12 mouse cellular contexts compared by ENCODE assay signal in the genomic region with DNA sequence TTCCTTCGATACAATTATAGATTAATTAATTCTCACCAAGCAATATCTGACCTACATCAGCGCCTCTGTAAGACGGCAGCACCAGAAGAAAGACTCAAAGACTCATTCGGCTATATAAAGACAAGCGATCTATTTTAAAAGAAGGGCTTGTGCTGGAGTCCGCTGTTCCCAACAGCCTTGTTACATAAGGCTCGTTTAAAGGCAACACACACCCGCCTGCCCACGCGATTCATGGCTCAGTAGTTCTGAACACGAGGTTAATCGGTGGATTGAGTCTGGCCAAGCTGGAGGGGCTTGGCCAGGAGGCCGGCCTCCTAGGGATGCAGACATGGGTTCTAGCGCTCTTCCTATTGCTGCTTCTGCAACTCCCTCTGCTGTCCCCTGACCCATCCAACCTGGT.
DNase-seq lines count a peak whose midpoint lies in the region; ATAC-seq and TF ChIP-seq lines count a peak whose summit lies in the region.
"Had no signal": no experiment of that assay in that cellular context is flagged by ENCODE, and none has a peak within 500 bp of the region (broad histone marks: within the 10 kb centered on the region; RNA-seq: fewer than 3 reads in every experiment).

No protein-coding gene starts in this region.

- no peaks in the 10 kb centered on the region for H3K27me3 ChIP-seq in neural tube, embryonic 15.5 days (replicated peaks)

- 49% methylated on average over 14 of the region's 14 CpGs for WGBS in neural tube, embryonic 15.5 days

- H3K4me3 ChIP-seq in layer of hippocampus, adult 2 months: no peak overlapping the region; the same call in 1 of the 2 replicates
- H3K4me3 ChIP-seq in neural tube, embryonic 15.5 days (replicated peaks): no peak overlapping the region
- H3K4me3 ChIP-seq: heart, embryonic 13.5 days; myocyte had no signal

- no peak for ATAC-seq in neural tube, embryonic 15.5 days (ENCODE audit: low FRiP score)

- intact Hi-C loops in left cerebral cortex, postnatal 4 days (cut with DNase I): no loop called here

- H3K27ac ChIP-seq in layer of hippocampus, adult 2 months: peak overlapping the region; percentile 91
- no peak overlapping the region for H3K27ac ChIP-seq in neural tube, embryonic 15.5 days (replicated peaks)
- H3K27ac ChIP-seq: heart, embryonic 13.5 days; kidney, postnatal 0 days had no signal

- 0 out of 2 replicates have a peak, but pooled peaks have one; percentile 3 for TF ChIP-seq CTCF in layer of hippocampus, adult 2 months (conservative IDR thresholded peaks at IDR 0.05)

- no peak overlapping the region for H3K4me2 ChIP-seq in neural tube, embryonic 15.5 days
- H3K4me2 ChIP-seq: heart, embryonic 13.5 days; lung, embryonic 14.5 days had no signal

- no peaks in the 10 kb centered on the region for H3K9me3 ChIP-seq in neural tube, embryonic 15.5 days (replicated peaks)
- H3K9me3 ChIP-seq: heart, embryonic 13.5 days had no signal

- H3K9ac ChIP-seq in neural tube, embryonic 15.5 days (replicated peaks): no peak overlapping the region
- H3K9ac ChIP-seq: heart, embryonic 13.5 days; lung, embryonic 14.5 days had no signal

- peaks cover 6% of the 10 kb centered on the region; the same call in 1 of the 2 replicates for H3K4me1 ChIP-seq in neural tube, embryonic 15.5 days
- H3K4me1 ChIP-seq: heart, embryonic 13.5 days had no signal

- no peaks in the 10 kb centered on the region for H3K36me3 ChIP-seq in neural tube, embryonic 15.5 days
- H3K36me3 ChIP-seq: heart, embryonic 13.5 days had no signal

- DNase-seq in cerebellum, adult 11 months: peak; percentile 18
- no peak for DNase-seq in cerebellum, postnatal 4 days (ENCODE audit: low spot score in 2 of 2)
- peak; percentile 36 for DNase-seq in cerebellum, adult 9-10 months
- DNase-seq in layer of hippocampus, adult 2 months (ENCODE audit: low spot score in 2 of 2): peak; percentile 72 to 87
- DNase-seq in left cerebral cortex, postnatal 4 days: peak; percentile 25
- DNase-seq in c-Kit-positive CD71-positive TER-119-positive erythroid progenitor cells, embryonic 14.5 days (ENCODE audit: low spot score): no peak
- DNase-seq in spleen, postnatal 36 days (ENCODE audit: low spot score in 2 of 2): no peak
- DNase-seq: lung, embryonic 14.5 days had no signal

Comparison
In these comparisons a context has a peak if more than half of its experiments do, and no peak if none do; other contexts are left out.
1. DNase-seq: peak in cerebellum, adult 11 months (single experiment), cerebellum, adult 9-10 months (single experiment), layer of hippocampus, adult 2 months (2 of 2) and left cerebral cortex, postnatal 4 days (single experiment); none in cerebellum, postnatal 4 days (0 of 2), c-Kit-positive CD71-positive TER-119-positive erythroid progenitor cells, embryonic 14.5 days (single experiment) and spleen, postnatal 36 days (0 of 2).